Mouse (Mus musculus) layer of hippocampus, postnatal 36 days (tissue): ENCODE measurements at regions not wholly inside any gene's neighbourhood (a gene's known extent, or its start where the extent isn't known, plus 50 kb on each side); places are given as distances from the start of the nearest gene placed in this dataset.

Source experiments
- DNase-seq, 2 experiments: peaks; one replicate each; pipeline ENCODE4 v3.0.0; 2022

DNA sequence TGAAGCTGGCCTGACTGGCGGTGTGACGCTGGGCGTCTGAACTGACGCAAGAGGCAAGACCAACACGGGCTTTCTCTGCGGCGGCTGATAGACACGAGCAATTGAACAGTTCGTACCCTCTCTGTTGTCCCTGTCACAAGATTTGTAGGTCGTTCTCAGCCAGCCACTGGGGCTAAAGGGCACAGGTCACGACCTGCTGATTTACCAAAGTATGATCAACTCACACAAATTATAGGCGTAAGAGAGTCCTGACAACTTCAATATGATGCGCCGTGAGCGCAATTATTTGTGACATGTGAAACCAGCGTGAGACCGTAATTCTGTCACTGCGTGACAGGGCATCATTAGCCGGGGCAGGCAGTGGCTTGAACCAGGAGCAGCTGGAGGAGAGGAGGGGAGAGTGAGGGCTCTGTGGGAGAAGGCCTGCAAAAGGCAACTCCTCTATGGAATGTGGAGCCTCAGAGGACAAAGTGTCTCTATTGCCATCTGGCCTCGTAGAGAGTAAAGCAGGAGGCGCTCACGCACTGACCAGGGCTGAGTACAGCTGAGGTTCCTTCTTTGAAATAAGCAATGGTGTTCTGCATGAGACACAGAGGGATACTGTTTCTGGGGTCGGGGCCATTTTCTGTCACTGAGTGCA, 181.4 kb upstream of the Habp2 start:
- DNase-seq: no peak

DNA sequence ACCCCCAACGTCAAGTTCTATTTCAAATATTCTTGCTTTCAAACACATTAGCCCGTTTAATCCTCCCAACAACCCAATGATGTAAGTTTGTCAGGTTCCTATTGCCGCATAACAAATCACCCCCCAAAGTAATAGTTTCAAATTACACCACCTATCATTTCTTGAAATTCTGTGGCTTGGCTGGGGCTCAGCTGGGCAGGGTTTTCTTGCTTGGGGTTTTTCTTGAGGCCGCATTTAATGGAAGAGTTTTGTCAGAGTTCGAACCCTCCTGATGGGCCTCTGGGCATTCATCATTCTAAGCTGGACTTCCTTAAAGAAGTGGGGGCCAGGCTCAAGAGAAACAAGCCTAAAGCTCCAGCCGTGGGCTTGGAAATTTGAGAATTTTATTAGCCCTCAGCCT, 178.1 kb upstream of the Habp2 start:
- no peak for DNase-seq

DNA sequence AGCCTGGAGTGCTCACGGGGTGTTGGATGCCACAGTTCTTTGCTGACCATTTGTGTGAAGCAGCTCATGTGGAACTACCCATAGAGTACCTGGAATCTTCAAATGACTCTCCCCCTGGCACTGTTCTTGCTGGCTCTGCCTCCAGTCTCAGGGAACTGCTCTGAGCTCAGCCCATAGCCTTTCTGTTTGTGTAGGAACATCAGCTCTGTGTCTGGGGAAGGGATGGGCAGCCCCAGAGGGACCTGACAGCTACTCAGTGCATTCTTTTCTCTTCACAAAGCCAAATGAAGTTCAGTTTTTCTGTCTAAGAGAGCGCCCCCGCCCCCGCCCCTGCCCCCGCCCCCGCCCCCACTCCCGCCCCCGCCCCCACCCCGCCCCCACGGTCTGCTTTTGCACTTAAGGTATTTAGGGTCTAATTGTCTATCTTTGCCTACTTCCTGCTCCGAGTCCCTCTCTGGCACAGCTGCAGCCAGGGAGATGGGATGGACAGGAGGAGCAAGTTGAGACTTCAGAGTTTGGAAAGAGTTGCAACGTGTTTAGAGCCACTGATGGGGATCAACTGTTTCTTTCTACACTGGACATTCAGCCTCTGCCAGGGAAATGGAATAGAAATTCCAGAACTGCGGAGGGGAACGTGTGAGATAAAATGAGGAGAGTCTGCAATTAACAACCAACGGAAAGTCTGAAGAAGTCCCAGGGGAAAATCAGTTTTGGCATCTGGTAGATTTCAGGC, 171.2 kb upstream of the Habp2 start:
- no peak for DNase-seq

DNA sequence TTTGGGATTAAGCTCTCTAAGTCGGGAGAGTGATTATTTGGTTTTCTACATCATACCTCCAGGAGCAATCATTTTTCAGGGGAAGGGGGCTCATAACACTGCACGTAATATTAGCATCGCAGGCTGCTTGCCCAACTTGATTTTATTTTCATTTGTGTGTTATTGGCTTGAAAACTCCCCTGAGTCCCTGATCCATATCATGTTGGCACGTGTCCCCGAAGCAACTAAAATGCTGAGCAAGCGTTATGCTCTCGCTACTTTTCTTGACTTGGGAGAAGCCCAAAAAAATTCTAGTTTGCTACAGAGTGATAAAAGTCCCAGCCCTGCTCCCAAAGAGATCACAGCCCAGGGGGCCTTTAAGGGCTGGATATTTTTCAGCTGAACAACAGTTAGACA, 170.7 kb upstream of the Habp2 start:
- DNase-seq: no peak

DNA sequence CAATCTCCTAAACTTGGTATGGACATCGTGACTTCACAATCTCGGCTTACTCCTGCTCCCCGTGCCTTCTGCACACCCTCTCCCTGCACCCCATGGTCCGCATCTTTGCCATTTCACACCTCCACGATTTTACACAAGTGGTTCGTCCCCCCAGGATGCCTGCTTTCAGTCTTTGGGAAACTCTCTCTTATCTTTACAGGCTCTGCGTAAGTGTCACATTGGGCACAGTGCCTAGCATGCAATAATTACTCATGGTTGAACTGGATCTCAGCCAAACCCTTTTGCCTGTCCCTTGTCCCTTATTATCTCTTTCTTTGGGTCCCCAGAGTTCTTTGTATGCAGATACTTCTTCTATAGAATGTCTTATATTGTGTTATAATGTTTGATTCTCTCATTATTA, 166.2 kb upstream of the Habp2 start:
- DNase-seq: no peak

DNA sequence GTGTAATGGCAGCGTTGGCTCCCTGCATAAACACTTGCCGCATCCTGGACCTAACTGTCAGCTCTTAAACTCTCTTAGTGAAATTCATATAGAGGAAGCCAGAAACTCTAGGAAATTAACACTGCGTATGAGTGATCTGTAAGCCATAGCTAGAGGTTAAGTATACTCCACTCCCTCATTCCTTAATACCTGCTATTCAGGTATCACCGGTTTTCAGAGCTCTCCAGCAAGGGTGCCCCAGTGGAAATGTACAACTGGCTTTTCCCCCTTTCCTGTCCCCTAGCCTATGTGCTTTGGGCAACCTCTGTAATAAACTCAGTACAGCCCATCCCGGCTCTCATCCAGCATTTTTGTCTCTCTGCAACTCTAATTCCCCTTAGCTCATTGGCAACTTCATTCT, 164.8 kb upstream of the Habp2 start:
- DNase-seq: no peak

DNA sequence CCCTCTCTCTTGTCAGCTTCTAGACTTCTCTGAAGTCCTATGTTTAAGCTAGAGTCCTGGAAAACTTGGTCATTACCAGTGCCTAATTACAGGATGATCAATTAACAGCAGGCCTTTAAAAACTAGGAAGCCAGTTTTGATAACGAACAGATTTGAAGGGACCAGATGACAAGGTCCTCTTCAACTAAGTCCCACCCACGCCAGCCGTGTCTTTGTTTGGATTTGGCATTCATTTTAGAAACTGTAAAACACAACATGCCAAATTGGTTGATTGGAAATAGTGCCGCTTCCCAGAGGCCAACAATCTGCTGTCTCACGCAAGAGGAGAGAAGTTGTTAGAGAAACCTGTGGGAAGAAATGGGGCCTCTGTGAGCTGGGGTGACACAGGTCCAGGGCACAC, 155.4 kb upstream of the Habp2 start:
- DNase-seq: peak; percentile 5 to 23

DNA sequence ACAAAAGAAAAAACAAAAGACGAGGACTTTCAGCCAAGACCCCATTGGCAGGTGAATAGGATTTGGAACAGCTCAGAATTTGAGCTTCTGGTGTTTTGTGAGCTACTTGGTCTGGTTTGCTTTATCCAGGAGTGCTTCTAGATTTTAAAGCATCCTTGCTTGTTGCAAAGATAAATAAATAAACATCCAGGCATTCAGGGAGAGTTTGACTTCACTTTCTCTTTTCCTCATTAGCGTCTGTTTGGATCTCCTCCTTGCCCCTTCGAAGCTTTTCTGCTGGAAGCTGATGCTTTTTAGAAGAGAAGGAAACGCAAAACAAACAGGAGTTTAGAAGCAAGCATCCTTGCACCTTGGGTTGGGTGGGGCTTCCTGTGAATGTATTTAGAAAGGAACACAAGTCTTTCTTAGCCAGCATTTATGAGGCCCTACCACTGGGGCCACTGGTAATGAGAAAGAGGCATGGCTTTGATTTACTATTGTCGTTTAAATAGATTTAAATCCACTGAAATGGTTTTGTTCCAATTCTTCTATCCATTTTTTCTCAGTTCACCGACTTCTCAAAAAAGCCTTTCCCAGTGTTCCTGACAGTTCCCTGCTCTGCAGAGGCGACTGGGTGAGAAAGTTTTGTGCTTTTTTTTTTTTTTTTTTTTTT, 153.9 kb upstream of the Habp2 start:
- DNase-seq: no peak

DNA sequence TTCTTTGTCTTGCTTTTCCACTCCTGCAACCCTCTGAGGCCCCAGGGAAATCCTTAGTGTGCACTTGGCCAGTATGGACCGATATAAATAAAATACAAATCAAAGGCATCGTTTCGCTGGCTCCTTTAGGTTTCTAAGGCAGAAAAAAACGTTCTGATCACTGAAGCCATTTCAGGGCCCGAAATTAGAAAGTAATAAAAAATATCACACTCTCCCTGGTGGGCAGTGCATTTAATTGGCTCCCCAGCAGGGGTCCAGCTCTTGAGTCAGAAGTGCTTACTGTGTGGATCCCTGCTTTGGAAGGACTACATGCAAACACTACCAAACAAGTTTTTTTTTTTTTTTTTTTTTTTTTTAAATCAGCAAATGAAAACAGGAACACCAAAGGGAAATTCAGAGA, 153.4 kb upstream of the Habp2 start:
- DNase-seq: no peak

DNA sequence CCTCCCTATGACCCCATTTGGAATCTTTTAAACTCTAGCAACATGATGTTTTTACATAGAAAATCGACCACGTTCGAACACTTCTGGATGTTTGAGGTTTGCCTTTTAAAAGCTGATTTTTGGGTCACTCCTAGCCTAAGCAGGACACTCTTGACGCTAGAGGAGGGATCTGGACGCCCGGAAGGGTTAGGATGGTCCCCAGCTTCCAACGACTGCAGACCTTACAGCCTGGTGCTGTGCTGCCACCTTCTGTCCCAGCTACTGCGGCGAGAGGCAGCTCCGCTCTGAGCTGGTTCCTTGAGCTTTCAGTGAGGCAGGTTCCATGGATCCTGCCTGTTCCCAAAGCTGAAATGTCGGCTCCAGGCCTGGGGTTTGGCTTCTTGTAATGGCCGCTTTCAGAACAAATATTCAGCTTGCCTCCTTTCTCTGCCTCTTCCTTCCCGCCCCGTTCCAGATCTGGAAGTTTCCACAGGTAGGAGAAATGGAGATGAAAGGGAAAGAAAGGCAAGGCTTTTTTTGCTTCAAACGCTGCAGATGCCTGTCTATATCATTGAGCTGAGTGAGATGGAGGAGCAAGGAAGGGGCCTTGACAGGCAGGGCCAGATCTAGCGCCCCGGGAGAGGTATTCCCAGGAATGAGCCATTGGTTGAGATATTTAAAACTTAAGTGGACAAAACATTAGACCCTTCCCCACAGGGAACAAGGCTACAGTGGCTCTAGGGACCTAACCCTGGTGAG, 152.7 kb upstream of the Habp2 start:
- peak; percentile 70 to 72 for DNase-seq

DNA sequence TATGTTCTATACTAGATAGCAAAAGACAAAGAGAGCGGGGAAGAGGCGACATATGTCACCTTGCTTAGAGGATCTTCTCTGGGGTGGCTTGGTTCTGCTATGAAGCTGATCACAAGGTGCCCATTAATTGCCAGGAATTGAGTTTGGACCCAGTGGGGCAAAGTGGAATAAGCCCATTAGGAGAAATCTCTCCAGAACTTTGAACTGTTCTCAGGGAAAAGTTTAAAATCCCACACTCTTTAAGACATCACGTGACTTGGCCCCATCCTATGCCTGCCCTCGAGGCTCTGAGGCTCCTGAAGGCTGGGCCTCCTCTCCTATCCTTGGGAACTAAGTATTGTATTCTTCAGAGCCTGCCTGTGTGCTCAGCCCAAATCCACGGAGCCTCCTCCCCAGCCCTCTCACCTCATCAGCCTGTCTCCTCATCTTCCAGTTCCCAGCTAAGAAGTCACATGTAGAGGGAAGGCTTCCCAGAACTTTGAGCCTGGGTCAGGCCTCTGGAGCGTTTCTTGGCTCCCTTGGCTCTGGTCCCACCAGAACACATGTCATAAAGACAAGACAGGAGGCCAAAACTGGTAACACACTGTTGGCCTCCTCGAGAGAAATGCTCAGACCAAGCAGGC, 151.5 kb upstream of the Habp2 start:
- DNase-seq: no peak

DNA sequence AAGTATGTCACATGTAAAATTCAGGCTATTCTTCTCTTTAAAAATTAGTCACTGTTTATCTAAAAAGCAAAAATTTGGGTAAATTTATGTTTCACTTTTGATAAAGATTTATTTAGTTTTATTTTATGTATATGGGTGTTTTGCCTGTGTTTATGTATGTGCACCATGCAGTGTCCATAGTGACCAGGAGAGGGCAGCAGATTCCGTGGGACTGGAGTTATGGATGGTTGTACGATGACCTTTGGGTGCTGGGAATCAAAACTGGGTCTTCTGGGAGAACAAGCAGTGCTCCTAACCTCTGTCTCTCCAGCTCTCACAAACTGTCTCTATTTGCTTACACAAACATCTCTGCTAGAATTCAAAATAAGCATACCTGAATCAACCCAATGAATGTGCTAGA, 146.4 kb upstream of the Habp2 start:
- no peak for DNase-seq

DNA sequence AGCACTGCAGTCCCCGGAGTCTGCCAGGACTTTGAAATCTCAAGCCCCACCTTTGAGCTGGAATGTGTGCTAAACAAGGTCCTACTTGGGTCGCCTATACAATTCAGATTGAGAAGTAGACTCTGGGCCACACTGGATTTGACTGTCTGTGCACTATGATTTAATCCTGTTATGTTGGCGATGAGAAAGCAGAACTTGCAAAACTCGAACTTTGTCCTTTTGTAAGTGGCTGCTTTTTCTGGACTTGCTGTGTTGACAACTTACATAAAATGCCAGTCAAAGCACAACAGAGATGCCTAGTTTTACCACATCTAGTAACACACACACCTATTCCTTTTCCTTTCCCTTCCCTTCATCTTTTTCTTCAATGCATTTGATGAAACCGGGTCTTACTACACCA, 142.7 kb upstream of the Habp2 start:
- no peak for DNase-seq

DNA sequence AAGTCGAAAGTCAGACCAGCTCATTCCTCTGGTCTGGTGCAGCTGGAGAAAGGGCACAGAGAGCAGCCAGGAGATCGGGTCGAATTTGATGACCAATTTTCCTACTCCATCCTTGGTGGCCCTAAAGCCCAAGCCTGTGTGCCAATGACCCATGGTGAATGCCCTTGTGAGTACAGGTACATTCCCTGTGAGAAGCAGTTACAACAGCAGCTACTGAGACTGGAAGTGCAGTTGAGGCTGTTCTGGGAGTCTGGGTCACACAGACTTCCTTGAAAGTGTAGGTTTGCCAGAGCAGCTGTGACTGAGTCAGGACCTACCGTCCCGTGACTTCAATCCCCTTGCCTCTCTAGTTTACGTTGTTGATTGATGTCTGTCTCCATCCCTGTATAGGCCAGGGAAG, 129.8 kb upstream of the Habp2 start:
- no peak for DNase-seq

DNA sequence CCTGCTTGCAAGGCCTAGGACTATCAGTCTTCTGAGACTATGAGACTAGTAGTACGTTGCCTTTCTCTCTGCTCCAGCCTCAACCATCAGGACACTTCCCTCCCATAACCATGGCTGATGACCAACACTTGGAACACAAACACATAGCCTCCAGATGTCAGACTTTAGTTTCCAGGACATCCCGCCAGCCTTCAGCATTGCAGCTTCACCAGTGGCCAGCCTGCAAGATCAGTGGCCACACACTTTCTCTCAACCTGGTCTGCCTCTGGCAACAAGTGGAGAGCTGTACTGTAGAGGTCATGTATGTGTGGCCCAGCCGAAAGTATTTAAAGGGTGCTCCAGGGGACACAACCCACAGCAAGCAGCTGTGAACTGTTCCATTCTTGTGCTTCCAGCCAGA, 124.8 kb upstream of the Habp2 start:
- no peak for DNase-seq

DNA sequence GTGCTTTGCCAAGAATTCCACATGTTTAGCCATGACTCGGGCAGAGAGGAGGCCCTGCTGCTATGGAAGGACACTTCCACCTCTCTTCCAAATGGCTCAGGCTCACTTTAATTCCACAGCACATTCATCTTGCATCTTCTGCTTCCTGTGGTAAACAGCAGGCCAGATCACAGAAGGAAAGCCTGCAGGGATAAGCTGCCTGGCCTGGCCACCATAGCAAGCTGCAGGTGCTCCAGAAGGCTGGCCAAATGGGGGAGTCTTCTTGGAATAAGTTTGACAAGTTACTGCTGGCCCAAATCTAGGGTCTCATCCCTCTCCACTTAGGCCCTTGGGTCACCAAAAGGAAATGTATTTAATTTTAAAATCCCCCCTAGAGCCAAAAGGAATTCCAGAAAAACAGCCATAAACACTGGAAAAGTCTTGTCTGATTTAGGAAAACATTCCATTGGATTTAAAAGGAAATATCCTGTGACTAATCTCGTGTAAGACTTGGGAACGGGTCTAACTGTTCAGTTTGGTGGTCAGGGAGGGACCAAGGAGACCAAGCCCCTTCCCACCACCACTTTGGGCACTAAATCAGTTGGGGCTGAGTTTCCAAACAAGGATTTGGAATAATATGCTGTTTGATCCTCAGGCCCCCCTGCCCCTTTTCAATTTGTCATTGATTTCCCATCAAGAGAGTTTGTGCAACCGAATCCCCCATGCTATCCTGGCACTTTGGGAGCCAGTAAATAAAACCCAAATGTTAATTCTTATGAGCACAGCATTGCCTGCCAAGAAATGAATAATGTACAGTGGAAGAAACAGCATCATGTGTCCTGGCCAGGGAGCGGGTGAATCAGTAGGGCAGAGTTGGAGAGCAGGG, 117.6 kb upstream of the Habp2 start:
- no peak for DNase-seq

DNA sequence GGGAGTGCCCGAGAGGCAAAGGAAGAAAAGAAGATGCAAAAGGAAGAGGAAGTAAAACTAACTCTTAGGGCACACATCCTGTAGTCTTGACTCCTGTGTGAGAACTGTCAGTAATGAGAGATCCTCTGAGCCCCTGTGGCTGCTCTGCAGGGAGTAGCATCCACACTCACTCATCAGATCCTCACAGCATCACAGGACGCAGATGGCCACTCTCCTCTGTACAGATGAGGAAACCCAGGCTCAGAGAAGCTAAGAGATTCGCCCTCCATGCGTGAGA, 117.0 kb upstream of the Habp2 start:
- DNase-seq: no peak

DNA sequence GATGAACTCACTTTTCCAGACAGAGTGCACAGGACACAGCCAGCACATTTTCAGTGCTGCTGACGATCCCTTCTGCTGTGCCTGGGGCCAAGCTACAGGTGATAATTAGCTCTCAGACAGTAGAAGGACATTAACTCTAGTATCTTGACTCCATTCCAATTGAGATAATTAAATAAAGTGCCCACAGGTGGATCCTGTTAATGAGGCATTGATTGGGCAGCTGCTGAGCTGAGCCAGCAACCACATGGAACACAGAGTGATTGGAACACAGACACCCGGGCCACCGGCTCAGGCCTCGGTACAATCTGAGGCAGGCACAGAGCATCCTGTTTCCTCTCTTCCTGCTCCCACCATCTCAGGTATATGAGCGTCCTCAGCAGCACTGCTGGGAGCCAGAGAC, 114.5 kb upstream of the Habp2 start:
- no peak for DNase-seq

DNA sequence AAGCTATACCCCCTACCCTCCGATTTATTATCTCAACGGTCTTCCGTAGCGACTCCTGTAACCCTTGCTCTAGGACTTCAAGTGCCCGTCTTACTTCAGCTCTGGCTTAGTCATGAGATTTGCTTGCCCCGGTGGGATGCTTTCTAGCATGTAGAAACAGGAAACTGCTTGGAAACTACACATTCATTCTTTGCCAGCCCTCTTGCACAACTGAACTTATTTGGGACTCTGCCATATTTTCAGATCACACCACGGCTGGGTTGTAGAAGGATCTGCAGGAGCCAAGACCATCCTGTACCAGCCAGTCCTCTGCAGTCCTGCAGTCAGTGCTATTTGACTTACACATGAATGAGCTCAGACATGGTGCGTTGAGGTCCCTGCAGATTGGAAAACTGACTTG, 110.9 kb upstream of the Habp2 start:
- no peak for DNase-seq

DNA sequence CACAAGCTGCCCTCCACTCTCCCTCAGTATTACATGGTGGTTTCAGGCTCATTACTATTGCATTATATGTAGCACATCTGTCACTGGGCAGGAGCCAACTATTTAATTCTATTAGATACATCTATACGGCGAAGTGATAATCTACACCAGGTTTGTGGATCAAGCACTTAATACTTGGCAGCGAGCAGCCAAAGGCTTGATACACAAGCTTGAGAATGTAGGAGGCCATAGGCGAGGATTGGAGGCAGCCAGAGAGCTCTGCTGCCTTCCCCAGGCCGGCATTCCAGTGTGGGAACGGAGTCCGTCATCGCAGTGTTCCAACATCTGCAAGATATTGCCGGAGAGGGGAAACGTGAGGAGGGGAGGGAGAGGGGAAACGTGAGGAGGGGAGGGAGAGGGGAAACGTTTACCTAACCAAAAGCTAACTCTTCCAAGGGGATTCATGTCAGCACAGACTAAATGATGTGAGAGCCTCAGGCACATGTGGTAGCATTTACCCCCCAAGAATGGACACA, 109.6 kb upstream of the Habp2 start:
- DNase-seq: no peak

DNA sequence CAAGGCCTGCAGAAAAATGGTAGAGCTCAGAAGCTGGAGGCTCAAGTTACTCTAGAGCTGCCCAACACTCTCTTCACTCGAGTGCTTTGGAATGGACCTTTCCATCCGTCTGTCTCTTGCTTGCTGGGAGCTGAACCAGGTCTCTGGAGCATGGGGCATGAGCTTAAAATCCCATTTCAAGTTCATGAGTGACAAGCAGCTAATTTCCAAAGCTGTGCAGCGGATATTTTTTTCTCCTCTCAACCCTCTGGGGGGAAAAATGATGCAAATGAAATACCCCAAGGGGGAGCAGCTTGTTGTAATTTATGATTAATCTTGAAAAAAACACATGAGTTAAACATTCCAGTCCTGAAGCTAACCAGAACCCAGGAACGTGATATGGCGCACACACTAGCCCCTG, 101.2 kb upstream of the Habp2 start:
- DNase-seq: no peak

DNA sequence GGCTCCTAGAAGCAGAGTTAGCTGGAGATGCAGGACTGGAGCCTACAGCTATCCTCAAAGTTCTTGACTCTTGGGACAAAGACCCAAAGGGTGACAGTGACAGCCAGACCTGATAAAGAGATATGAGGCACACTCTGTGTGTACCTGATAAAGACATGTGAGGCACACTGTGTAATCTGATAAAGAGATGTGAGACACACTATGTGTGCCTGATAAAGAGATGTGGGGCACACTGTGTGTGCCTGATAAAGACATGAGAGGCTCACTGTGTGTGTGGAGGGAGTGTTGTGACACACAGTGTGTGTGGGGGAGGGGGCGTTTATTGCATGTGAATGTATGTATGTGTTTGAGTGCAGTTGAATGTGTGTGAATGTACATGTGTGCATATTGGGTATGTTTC, 97.8 kb upstream of the Habp2 start:
- no peak for DNase-seq
